Mouse (Mus musculus): ENCODE results near the gene Pmp22. TPM values are rescaled to one million over a fixed set of nuclear protein-coding genes. Genes with fewer than 3 reads are reported as not detected.

The Pmp22 gene
- polyA plus RNA-seq, 1 experiment from 2014 or later, result 12.5 TPM

- Histone ChIP-seq H3K36me3 (ENCODE audit: control insufficient read depth, insufficient read depth, low read length) (no peaks in the 10 kb centered on the region), H3K9me3 (ENCODE audit: control insufficient read depth, low read length) (no peaks in the 10 kb centered on the region), H3K4me3 (ENCODE audit: low read depth, low read length) (no peak overlapping the region), H3K27me3 (ENCODE audit: control insufficient read depth, insufficient read depth, low read length) (no peaks in the 10 kb centered on the region), H3K27ac (ENCODE audit: low read depth, low read length) (no peak overlapping the region), H3K4me1 (ENCODE audit: control insufficient read depth, insufficient read depth, low read length) (no peaks in the 10 kb centered on the region), H3K9ac (replicated peaks; ENCODE audit: low read depth, low read length) (no peak overlapping the region), H3K4me2 (ENCODE audit: low read depth, low read length) (no peak overlapping the region)
- WGBS, result 81% methylated on average over 8 of the region's 8 CpGs
- ATAC-seq (ENCODE audit: low read depth), result no peak
Measured at GRCm38 (mm10) chr11:63163550-63163949, 34.8 kb downstream of the Pmp22 start.

- Histone ChIP-seq H3K4me3 (ENCODE audit: low read depth, low read length) (no peak overlapping the region), H3K4me2 (ENCODE audit: low read depth, low read length) (no peak overlapping the region), H3K4me1 (ENCODE audit: control insufficient read depth, insufficient read depth, low read length) (no peaks in the 10 kb centered on the region), H3K36me3 (ENCODE audit: control insufficient read depth, insufficient read depth, low read length) (no peaks in the 10 kb centered on the region), H3K9ac (replicated peaks; ENCODE audit: low read depth, low read length) (no peak overlapping the region), H3K27ac (ENCODE audit: low read depth, low read length) (no peak overlapping the region), H3K9me3 (ENCODE audit: control insufficient read depth, low read length) (no peaks in the 10 kb centered on the region), H3K27me3 (ENCODE audit: control insufficient read depth, insufficient read depth, low read length) (no peaks in the 10 kb centered on the region)
- 78% methylated on average over 6 of the region's 6 CpGs for WGBS
- no peak for ATAC-seq (ENCODE audit: low read depth)
Measured at GRCm38 (mm10) chr11:63163986-63164682, 35.4 kb downstream of the Pmp22 start.

- Histone ChIP-seq H3K36me3 (ENCODE audit: control insufficient read depth, insufficient read depth, low read length) (no peaks in the 10 kb centered on the region), H3K27me3 (ENCODE audit: control insufficient read depth, insufficient read depth, low read length) (no peaks in the 10 kb centered on the region), H3K4me3 (ENCODE audit: low read depth, low read length) (no peak overlapping the region), H3K9me3 (ENCODE audit: control insufficient read depth, low read length) (no peaks in the 10 kb centered on the region), H3K4me1 (ENCODE audit: control insufficient read depth, insufficient read depth, low read length) (no peaks in the 10 kb centered on the region), H3K27ac (ENCODE audit: low read depth, low read length) (no peak overlapping the region), H3K9ac (replicated peaks; ENCODE audit: low read depth, low read length) (no peak overlapping the region), H3K4me2 (ENCODE audit: low read depth, low read length) (no peak overlapping the region)
- ATAC-seq (ENCODE audit: low read depth), result no peak
- 59% methylated on average over 7 of the region's 7 CpGs for WGBS
Measured at GRCm38 (mm10) chr11:63164756-63165484, 36.1 kb downstream of the Pmp22 start.

- H3K27me3 ChIP-seq (ENCODE audit: control insufficient read depth, insufficient read depth, low read length), result no peaks in the 10 kb centered on the region
- no peak overlapping the region for H3K9ac ChIP-seq (replicated peaks; ENCODE audit: low read depth, low read length)
- H3K36me3 ChIP-seq (ENCODE audit: control insufficient read depth, insufficient read depth, low read length), result no peaks in the 10 kb centered on the region
- 79% methylated on average over 4 of the region's 4 CpGs for WGBS
- no peak for ATAC-seq (ENCODE audit: low read depth)
- H3K9me3 ChIP-seq (ENCODE audit: control insufficient read depth, low read length), result no peaks in the 10 kb centered on the region
- H3K27ac ChIP-seq (ENCODE audit: low read depth, low read length), result no peak overlapping the region
- H3K4me2 ChIP-seq (ENCODE audit: low read depth, low read length), result no peak overlapping the region
- H3K4me3 ChIP-seq (ENCODE audit: low read depth, low read length), result no peak overlapping the region
- H3K4me1 ChIP-seq (ENCODE audit: control insufficient read depth, insufficient read depth, low read length), result no peaks in the 10 kb centered on the region
Measured at GRCm38 (mm10) chr11:63167826-63168225, 39.0 kb downstream of the Pmp22 start.

GRCm38 (mm10) chr11:63168551-63169258 lies 39.9 kb downstream of the Pmp22 start:
- Histone ChIP-seq H3K4me2 (ENCODE audit: low read depth, low read length) (no peak overlapping the region), H3K27me3 (ENCODE audit: control insufficient read depth, insufficient read depth, low read length) (no peaks in the 10 kb centered on the region), H3K36me3 (ENCODE audit: control insufficient read depth, insufficient read depth, low read length) (no peaks in the 10 kb centered on the region), H3K4me1 (ENCODE audit: control insufficient read depth, insufficient read depth, low read length) (no peaks in the 10 kb centered on the region), H3K4me3 (ENCODE audit: low read depth, low read length) (no peak overlapping the region), H3K27ac (ENCODE audit: low read depth, low read length) (no peak overlapping the region), H3K9me3 (ENCODE audit: control insufficient read depth, low read length) (no peaks in the 10 kb centered on the region), H3K9ac (replicated peaks; ENCODE audit: low read depth, low read length) (no peak overlapping the region)
- WGBS, result 25% methylated on average over 9 of the region's 9 CpGs
- ATAC-seq (ENCODE audit: low read depth), result no peak

GRCm38 (mm10) chr11:63171977-63172376 lies 43.2 kb downstream of the Pmp22 start:
- H3K36me3 ChIP-seq (ENCODE audit: control insufficient read depth, insufficient read depth, low read length), result no peaks in the 10 kb centered on the region
- H3K4me1 ChIP-seq (ENCODE audit: control insufficient read depth, insufficient read depth, low read length), result no peaks in the 10 kb centered on the region
- no peak overlapping the region for H3K27ac ChIP-seq (ENCODE audit: low read depth, low read length)
- no peak for ATAC-seq (ENCODE audit: low read depth)
- H3K9ac ChIP-seq (replicated peaks; ENCODE audit: low read depth, low read length), result no peak overlapping the region
- H3K4me3 ChIP-seq (ENCODE audit: low read depth, low read length), result no peak overlapping the region
- 32% methylated on average over 1 of the region's 1 CpGs for WGBS
- no peaks in the 10 kb centered on the region for H3K27me3 ChIP-seq (ENCODE audit: control insufficient read depth, insufficient read depth, low read length)
- H3K4me2 ChIP-seq (ENCODE audit: low read depth, low read length), result no peak overlapping the region
- no peaks in the 10 kb centered on the region for H3K9me3 ChIP-seq (ENCODE audit: control insufficient read depth, low read length)

- no peak for ATAC-seq (ENCODE audit: low read depth)
- no peak overlapping the region for H3K9ac ChIP-seq (replicated peaks; ENCODE audit: low read depth, low read length)
- no peak overlapping the region for H3K4me3 ChIP-seq (ENCODE audit: low read depth, low read length)
- H3K27me3 ChIP-seq (ENCODE audit: control insufficient read depth, insufficient read depth, low read length), result no peaks in the 10 kb centered on the region
- no peaks in the 10 kb centered on the region for H3K4me1 ChIP-seq (ENCODE audit: control insufficient read depth, insufficient read depth, low read length)
- 92% methylated on average over 5 of the region's 5 CpGs for WGBS
- H3K4me2 ChIP-seq (ENCODE audit: low read depth, low read length), result no peak overlapping the region
- H3K36me3 ChIP-seq (ENCODE audit: control insufficient read depth, insufficient read depth, low read length), result no peaks in the 10 kb centered on the region
- no peaks in the 10 kb centered on the region for H3K9me3 ChIP-seq (ENCODE audit: control insufficient read depth, low read length)
- no peak overlapping the region for H3K27ac ChIP-seq (ENCODE audit: low read depth, low read length)
Measured at GRCm38 (mm10) chr11:63173604-63174003, 44.8 kb downstream of the Pmp22 start.

GRCm38 (mm10) chr11:63175302-63175701 lies 46.5 kb downstream of the Pmp22 start:
- Histone ChIP-seq H3K4me2 (ENCODE audit: low read depth, low read length) (no peak overlapping the region), H3K36me3 (ENCODE audit: control insufficient read depth, insufficient read depth, low read length) (no peaks in the 10 kb centered on the region), H3K9ac (replicated peaks; ENCODE audit: low read depth, low read length) (no peak overlapping the region), H3K27me3 (ENCODE audit: control insufficient read depth, insufficient read depth, low read length) (no peaks in the 10 kb centered on the region), H3K4me3 (ENCODE audit: low read depth, low read length) (no peak overlapping the region), H3K9me3 (ENCODE audit: control insufficient read depth, low read length) (no peaks in the 10 kb centered on the region), H3K27ac (ENCODE audit: low read depth, low read length) (no peak overlapping the region), H3K4me1 (ENCODE audit: control insufficient read depth, insufficient read depth, low read length) (no peaks in the 10 kb centered on the region)
- 46% methylated on average over 3 of the region's 3 CpGs for WGBS
- ATAC-seq (ENCODE audit: low read depth), result no peak

GRCm38 (mm10) chr11:63176416-63176815 lies 47.6 kb downstream of the Pmp22 start:
- H3K9ac ChIP-seq (replicated peaks; ENCODE audit: low read depth, low read length), result no peak overlapping the region
- no peaks in the 10 kb centered on the region for H3K36me3 ChIP-seq (ENCODE audit: control insufficient read depth, insufficient read depth, low read length)
- no peaks in the 10 kb centered on the region for H3K4me1 ChIP-seq (ENCODE audit: control insufficient read depth, insufficient read depth, low read length)
- 53% methylated on average over 7 of the region's 7 CpGs for WGBS
- H3K27me3 ChIP-seq (ENCODE audit: control insufficient read depth, insufficient read depth, low read length), result no peaks in the 10 kb centered on the region
- H3K4me3 ChIP-seq (ENCODE audit: low read depth, low read length), result no peak overlapping the region
- no peak for ATAC-seq (ENCODE audit: low read depth)
- no peak overlapping the region for H3K27ac ChIP-seq (ENCODE audit: low read depth, low read length)
- no peaks in the 10 kb centered on the region for H3K9me3 ChIP-seq (ENCODE audit: control insufficient read depth, low read length)
- no peak overlapping the region for H3K4me2 ChIP-seq (ENCODE audit: low read depth, low read length)
